Mouse (Mus musculus) kidney, postnatal 36 days (tissue): ENCODE data around the gene Mta3.
"Not testable (repeated sequence)": the region's sequence is repeated elsewhere in the genome, so short reads cannot be mapped to it uniquely, and the experiment has no call there.

Experiments used
- DNase-seq, 2 experiments: peaks; one replicate each; pipeline ENCODE4 v3.0.0; 2021 to 2022; ENCODE audit warnings: mixed read lengths in 2 of 2

Gene Mta3

GRCm38 (mm10) chr17:83854284-83854918, 148.4 kb downstream of the Mta3 start:
- peak in 1 of 2 experiments; percentile 68 for DNase-seq

- no peak for DNase-seq
Observed at GRCm38 (mm10) chr17:83858413-83858812, 152.4 kb downstream of the Mta3 start.

DNA sequence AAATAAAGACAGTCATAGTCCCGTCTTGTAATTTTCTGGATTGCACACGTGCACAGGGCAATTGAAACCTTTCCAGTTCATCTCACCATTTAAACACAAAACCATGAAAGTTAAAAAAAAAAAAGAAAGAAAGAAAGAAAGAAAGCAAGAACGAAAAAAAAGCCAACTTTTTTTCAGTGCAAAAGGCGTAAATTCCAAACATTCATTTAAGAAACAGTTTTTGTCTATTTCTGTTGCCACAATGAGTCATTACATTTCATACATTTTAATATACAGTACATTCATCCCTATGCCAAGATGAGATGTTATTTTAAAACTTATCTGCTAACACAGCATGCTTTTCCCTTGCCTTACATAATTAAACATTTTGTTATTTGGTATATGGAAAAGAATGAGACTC, 153.7 kb downstream of the Mta3 start:
- no peak for DNase-seq

GRCm38 (mm10) chr17:83860224-83860623, 154.3 kb downstream of the Mta3 start:
- DNase-seq: no peak

GRCm38 (mm10) chr17:83860968-83861367, 155.0 kb downstream of the Mta3 start:
- DNase-seq: not testable (repeated sequence)

- peak; percentile 94 to 96 for DNase-seq
Observed at GRCm38 (mm10) chr17:83861444-83862133, 155.6 kb downstream of the Mta3 start.

GRCm38 (mm10) chr17:83862134-83862881, 156.3 kb downstream of the Mta3 start:
- DNase-seq: peak; percentile 49 to 73

- no peak for DNase-seq
Observed at GRCm38 (mm10) chr17:83865366-83865765, 159.4 kb downstream of the Mta3 start.

DNA sequence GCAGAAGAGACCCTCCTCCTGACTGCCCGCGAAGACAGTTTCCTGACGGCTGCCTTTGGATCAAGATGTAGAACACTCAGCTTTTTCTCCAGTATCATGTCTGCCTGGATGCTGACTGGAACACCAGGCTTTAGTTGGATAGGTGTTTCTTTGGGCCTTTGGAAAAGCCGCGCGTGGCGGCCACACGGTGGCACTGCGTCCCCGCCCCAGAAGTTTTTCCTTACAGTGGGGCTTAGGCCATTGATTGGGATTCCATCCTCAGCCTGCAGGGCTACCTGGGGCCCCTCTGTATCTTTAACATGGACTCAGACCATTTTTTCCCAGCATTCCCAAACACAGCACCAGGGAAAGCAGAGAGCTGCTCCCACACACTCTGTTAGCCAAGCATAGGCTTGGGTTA, 160.6 kb downstream of the Mta3 start:
- peak in 1 of 2 experiments; percentile 60 for DNase-seq

DNA sequence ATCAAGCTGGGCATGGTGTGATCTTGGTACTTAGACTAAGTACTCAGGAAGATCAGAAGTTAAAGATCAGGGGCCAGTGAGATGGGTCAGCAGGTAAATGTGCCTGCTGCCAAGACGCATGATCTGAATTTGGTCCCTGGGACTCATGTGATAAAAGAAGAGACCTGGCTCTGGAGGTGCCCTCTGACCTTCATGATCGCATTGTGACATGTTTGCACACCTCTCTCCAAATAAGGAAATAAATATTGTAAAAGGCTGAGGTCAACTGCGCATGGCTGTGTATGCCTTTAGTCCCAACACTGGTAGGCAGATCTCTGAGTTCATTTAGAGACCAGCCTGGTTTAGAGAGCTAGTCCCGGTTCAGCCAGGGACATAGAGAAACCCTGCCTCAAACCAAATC, 164.4 kb downstream of the Mta3 start:
- no peak for DNase-seq
